Mouse (Mus musculus) urinary bladder, postnatal 36 days (tissue): ENCODE results near the gene Hnrnpll.

Experiments used
- DNase-seq, 2 experiments: peaks; one replicate each; pipeline ENCODE4 v3.0.0; 2022; ENCODE audit warnings: low spot score in 2 of 2, mixed read lengths in 1 of 2

Hnrnpll gene

DNA sequence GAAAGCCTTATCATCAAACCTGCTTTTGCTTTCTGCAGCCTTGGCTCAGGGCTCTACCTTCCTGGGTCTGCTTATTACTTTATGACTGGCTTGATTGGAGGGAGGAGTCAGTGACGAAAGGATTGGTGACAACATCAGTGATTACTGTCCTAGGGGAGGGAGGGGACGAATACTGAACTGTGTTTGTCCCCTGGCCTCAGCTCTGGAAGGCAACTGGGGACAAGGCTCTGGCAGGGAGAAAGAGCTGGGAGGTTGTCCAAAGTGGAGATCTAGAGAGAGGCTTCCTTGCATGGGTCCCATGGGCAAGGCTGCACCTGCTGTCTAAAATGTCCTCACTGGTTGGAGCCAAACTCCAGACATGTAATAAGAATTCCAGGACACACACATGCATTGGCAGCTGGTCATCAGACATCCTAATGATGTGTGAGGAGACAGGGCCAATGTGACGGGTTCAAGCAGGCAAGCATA, 59.7 kb downstream of the Hnrnpll start:
- DNase-seq, result peak in 1 of 2 experiments; percentile 19

GRCm38 (mm10) chr17:79999631-80000030, 62.5 kb downstream of the Hnrnpll start:
- no peak for DNase-seq

DNA sequence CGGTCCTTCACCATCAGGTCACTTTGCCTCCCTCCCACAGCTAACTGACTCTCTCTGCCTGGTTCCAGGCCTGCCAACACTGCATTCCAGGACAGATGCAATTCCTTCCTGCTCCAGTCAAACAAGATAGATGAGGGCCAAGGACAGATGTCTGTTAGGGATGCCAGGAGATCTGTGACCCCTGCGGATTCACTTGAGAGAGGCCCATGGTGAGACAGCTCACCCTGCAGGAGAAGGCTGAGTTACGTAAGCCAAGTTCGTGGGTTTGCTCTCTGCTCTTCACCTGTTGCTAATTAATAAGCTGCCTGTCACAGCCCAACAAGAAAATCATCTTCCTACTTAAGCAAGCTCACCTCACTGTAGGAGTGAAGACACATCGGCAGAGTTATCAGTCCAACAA, 63.1 kb downstream of the Hnrnpll start:
- no peak for DNase-seq

- peak in 1 of 2 experiments; percentile 42 for DNase-seq
Measured at GRCm38 (mm10) chr17:79995091-79995691, 66.9 kb downstream of the Hnrnpll start.

DNA sequence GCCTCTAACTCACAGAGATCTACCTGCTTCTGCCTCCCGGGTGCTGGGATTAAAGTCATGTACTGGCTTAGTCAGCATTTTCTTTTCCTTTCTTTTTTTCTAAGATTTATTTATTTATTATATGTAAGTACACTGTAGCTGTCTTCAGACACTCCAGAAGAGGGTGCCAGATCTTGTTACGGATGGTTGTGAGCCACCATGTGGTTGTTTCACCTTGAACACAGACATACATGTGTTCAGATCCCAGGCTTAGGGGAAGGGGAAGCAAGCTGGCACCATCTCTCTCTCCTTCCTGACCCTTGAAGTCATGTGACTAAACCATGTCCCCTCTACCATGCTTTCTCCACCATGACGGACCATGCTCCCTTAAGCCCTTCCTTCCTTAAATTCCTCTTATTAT, 70.0 kb downstream of the Hnrnpll start:
- no peak for DNase-seq

- peak in 1 of 2 experiments; percentile 42 for DNase-seq
Measured at GRCm38 (mm10) chr17:79991166-79991958, 70.8 kb downstream of the Hnrnpll start.

DNA sequence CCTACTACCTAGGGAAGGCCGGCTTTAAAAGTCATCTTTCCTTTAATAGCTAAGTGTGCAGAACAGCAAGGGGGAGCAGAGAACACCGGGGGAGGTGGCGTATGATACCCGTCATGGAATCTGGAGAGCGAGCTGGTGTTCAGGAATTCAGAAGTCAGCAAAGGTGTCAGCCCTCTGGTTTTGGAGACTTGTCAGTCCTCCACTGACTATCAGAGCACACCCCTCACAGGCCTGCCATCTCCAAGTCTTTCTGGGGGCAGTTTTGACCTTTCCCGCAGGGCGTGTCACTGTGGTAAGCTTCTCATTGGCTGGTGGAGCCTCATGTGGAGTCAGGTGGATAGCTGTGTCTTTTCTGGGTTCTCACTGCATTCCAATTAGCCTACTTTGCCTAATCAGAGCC, 72.0 kb downstream of the Hnrnpll start:
- DNase-seq, result no peak

DNA sequence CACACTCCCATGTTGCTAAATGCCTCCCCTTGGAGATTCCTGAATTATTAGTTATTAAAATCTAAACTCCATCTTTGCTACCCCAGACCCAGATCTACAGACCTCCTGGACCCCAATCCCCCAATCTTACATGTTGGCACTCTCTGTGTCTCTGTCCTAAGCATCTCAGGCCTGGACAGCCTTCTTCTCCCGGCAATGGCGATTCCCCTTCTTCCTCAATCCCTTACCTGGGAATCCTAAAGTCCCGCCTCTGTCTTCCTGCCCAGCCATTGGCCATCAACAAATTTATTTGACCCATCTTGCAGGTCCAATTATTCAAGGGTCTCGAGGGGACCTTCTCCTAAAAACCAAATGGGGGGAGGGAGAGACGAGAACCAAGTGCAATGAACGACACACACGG, 77.7 kb downstream of the Hnrnpll start:
- no peak for DNase-seq

DNA sequence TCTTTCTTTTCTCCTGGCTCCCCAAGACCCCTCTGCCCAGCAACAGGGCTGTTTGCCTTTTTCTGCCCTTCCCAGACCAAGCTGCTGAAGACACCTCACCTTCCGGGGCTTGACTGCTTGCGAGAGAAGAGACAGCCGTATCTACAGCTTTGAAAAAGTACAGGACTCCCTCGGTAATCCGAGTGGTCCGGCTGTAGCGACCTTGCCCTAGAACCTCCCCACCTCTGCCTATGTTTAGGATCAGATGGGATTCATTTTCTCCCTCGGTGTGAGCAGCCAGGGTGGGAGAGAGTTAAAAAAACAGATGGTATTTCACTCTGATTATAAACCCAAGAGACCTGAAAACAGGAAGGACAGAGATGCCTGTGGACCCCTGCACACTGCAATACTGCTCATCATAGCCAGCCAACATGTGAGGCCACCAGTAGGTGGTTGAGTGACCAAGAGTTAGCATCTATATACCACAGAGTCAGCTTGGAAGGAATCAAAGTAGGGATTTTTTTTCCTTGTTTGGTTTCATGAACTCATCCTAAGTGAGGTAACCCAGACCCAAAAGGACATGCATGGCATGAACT, 79.1 kb downstream of the Hnrnpll start:
- DNase-seq, result no peak

DNA sequence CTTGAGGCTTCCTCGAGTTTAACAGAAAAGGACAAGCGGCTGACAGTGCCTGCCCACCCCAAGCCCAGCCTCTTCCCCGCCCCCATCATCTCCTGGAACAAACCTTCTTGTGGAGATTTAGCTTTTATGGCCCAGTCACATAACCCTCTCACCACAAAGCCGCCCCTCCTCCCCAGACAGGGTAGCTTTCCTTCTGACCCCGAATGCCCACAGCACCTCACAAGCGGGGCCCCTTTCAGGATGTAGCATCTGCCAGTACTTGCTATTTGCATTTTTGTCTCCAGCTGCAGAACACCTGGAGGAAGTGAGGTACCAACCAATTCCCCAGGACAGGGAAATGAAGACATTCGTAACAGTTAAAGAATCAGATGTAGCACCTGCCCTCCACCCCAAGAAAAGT, 79.6 kb downstream of the Hnrnpll start:
- DNase-seq, result no peak

GRCm38 (mm10) chr17:79981758-79982481, 80.2 kb downstream of the Hnrnpll start:
- DNase-seq, result no peak

DNA sequence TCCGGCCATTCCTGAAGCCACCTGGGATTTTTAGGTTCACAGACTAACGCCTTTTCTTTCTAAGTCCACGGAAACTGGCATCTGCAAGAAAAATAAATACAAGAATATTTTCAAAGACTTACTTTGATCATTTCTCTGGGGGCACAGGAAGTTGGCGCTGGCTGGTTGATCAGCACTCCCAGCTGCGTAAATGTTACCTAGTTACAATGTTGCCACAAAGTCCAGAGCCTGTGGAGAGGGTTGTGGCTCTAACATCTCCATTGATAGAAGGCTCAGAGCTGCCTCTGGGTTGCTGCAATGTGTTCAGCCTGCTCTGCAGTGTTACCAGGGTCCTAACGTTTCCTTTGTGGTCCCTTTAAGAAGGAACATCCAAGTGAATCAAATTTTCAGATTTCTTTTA, 80.8 kb downstream of the Hnrnpll start:
- no peak for DNase-seq

GRCm38 (mm10) chr17:79980421-79981120, 81.6 kb downstream of the Hnrnpll start:
- no peak for DNase-seq
